Mouse (Mus musculus): ENCODE measurements at regions not wholly inside any gene's neighbourhood (a gene's known extent, or its start where the extent isn't known, plus 50 kb on each side); places are given as distances from the start of the nearest gene placed in this dataset.

- H3K27me3 ChIP-seq (ENCODE audit: control insufficient read depth, insufficient read depth, low read length): no peaks in the 10 kb centered on the region
- TF ChIP-seq POLR2A (IDR thresholded peaks at IDR 0.05; ENCODE audit: borderline replicate concordance, extremely low read depth, insufficient read depth, insufficient read length): no peak
- DNase-seq (ENCODE audit: low spot score) (peak; percentile 50), ATAC-seq (ENCODE audit: low FRiP score, low read depth) (peak; percentile 67)
- H3K4me2 ChIP-seq (replicated peaks; ENCODE audit: low read depth, low read length, severe bottlenecking): no peak overlapping the region
- 48% methylated on average over 6 of the region's 6 CpGs for WGBS
- H3K9ac ChIP-seq (ENCODE audit: low read depth, low read length, severe bottlenecking): no peak overlapping the region
- no peak overlapping the region for H3K4me3 ChIP-seq (replicated peaks; ENCODE audit: low read length)
- H3K27ac ChIP-seq (replicated peaks; ENCODE audit: low read depth, low read length): peak overlapping the region; percentile 35; the same call in 1 of the 2 replicates
- no peaks in the 10 kb centered on the region for H3K9me3 ChIP-seq (ENCODE audit: control insufficient read depth, low read length)
- H3K4me1 ChIP-seq (ENCODE audit: control insufficient read depth, insufficient read depth, low read length): peaks cover 3% of the 10 kb centered on the region; the same call in 1 of the 2 replicates
- H3K36me3 ChIP-seq (ENCODE audit: control insufficient read depth, insufficient read depth, low read length): no peaks in the 10 kb centered on the region
Measured at GRCm38 (mm10) chr8:8876469-8876868, 186.1 kb upstream of the Arglu1 start.

DNA sequence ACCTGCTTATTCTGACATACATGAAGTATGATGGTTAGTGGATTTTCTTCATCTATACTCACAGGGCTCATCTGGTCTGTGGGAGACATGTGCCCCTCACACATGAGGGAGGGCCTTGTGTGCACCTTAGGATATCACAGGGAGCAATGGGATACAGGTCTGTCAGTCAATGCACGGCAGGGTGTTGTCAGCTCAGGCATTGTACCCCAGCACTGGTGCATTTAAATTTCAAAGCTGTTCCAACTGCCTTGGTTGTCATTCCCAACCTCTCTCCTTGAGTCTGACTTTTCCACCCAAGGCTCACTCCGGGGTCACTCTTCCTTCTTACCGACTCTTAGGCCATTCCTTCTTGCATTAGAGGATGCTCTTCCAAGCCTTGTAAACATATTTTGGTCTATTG is 181.6 kb upstream of the Arglu1 start:
- H3K4me3 ChIP-seq (replicated peaks; ENCODE audit: low read length): no peak overlapping the region
- no peak for DNase-seq (ENCODE audit: low spot score)
- H3K27me3 ChIP-seq (ENCODE audit: control insufficient read depth, insufficient read depth, low read length): no peaks in the 10 kb centered on the region
- H3K9ac ChIP-seq (ENCODE audit: low read depth, low read length, severe bottlenecking): no peak overlapping the region
- H3K27ac ChIP-seq (replicated peaks; ENCODE audit: low read depth, low read length): no peak overlapping the region
- H3K4me2 ChIP-seq (replicated peaks; ENCODE audit: low read depth, low read length, severe bottlenecking): no peak overlapping the region
- TF ChIP-seq POLR2A (IDR thresholded peaks at IDR 0.05; ENCODE audit: borderline replicate concordance, extremely low read depth, insufficient read depth, insufficient read length): no peak
- H3K4me1 ChIP-seq (ENCODE audit: control insufficient read depth, insufficient read depth, low read length): peaks cover 10% of the 10 kb centered on the region
- no peak for ATAC-seq (ENCODE audit: low FRiP score, low read depth)
- no peaks in the 10 kb centered on the region for H3K9me3 ChIP-seq (ENCODE audit: control insufficient read depth, low read length)
- WGBS: 63% methylated on average over 3 of the region's 3 CpGs
- H3K36me3 ChIP-seq (ENCODE audit: control insufficient read depth, insufficient read depth, low read length): no peaks in the 10 kb centered on the region

GRCm38 (mm10) chr8:8871039-8871438 is 180.7 kb upstream of the Arglu1 start:
- ATAC-seq (ENCODE audit: low FRiP score, low read depth) (no peak), DNase-seq (ENCODE audit: low spot score) (no peak)
- no peaks in the 10 kb centered on the region for H3K27me3 ChIP-seq (ENCODE audit: control insufficient read depth, insufficient read depth, low read length)
- no peaks in the 10 kb centered on the region for H3K9me3 ChIP-seq (ENCODE audit: control insufficient read depth, low read length)
- no peak for TF ChIP-seq POLR2A (IDR thresholded peaks at IDR 0.05; ENCODE audit: borderline replicate concordance, extremely low read depth, insufficient read depth, insufficient read length)
- H3K4me3 ChIP-seq (replicated peaks; ENCODE audit: low read length): no peak overlapping the region
- WGBS: 49% methylated on average over 8 of the region's 8 CpGs
- H3K4me1 ChIP-seq (ENCODE audit: control insufficient read depth, insufficient read depth, low read length): peaks cover 8% of the 10 kb centered on the region; the same call in 1 of the 2 replicates
- H3K4me2 ChIP-seq (replicated peaks; ENCODE audit: low read depth, low read length, severe bottlenecking): no peak overlapping the region
- no peak overlapping the region for H3K9ac ChIP-seq (ENCODE audit: low read depth, low read length, severe bottlenecking)
- H3K27ac ChIP-seq (replicated peaks; ENCODE audit: low read depth, low read length): no peak overlapping the region
- H3K36me3 ChIP-seq (ENCODE audit: control insufficient read depth, insufficient read depth, low read length): no peaks in the 10 kb centered on the region

DNA sequence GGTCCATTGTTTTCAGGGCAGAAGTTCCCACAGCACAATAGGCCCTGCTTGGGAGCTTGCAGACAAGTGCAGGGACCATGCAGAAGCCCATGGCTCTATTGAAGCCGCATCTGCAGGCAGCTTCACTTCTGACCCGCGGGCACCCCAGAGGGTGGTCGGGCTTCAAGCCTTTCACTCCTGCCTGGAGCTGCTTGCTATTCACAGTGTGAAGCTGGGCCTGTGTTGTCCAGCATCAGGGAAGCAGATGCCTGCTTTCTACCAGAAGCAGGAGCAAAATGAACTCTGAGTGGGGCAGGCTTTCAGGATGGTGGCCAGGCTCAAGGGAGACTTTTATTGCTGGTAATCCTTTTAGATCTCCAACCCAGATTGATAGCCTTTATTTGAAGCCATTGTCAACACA is 180.2 kb upstream of the Arglu1 start:
- DNase-seq (ENCODE audit: low spot score) (no peak), ATAC-seq (ENCODE audit: low FRiP score, low read depth) (no peak)
- no peak for TF ChIP-seq POLR2A (IDR thresholded peaks at IDR 0.05; ENCODE audit: borderline replicate concordance, extremely low read depth, insufficient read depth, insufficient read length)
- Histone ChIP-seq H3K9me3 (ENCODE audit: control insufficient read depth, low read length) (no peaks in the 10 kb centered on the region), H3K27me3 (ENCODE audit: control insufficient read depth, insufficient read depth, low read length) (no peaks in the 10 kb centered on the region), H3K4me1 (ENCODE audit: control insufficient read depth, insufficient read depth, low read length) (peaks cover 8% of the 10 kb centered on the region; the same call in 1 of the 2 replicates), H3K9ac (ENCODE audit: low read depth, low read length, severe bottlenecking) (no peak overlapping the region), H3K4me3 (replicated peaks; ENCODE audit: low read length) (no peak overlapping the region), H3K36me3 (ENCODE audit: control insufficient read depth, insufficient read depth, low read length) (no peaks in the 10 kb centered on the region), H3K27ac (replicated peaks; ENCODE audit: low read depth, low read length) (no peak overlapping the region), H3K4me2 (replicated peaks; ENCODE audit: low read depth, low read length, severe bottlenecking) (no peak overlapping the region)
- 8% methylated on average over 4 of the region's 4 CpGs for WGBS

DNA sequence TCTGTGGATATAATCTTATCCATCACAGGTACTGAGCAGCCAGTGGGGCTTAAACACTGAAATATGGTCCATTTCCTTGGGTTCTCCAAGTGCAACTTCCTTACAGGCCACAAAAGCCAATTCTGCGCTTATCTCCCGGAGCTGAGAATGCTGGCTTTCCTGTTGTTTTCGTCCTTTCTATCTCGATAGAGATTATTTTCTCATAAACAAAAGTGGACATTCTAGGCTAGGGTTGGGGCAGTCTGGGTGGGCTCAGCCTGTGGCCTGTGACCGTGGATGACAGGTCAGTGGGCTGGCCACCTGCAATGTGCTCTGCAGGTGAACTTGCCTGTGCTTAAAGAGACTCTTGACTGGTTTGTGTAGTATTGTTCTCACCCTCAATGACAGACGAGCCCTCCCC is 179.0 kb upstream of the Arglu1 start:
- Histone ChIP-seq H3K4me2 (replicated peaks; ENCODE audit: low read depth, low read length, severe bottlenecking) (no peak overlapping the region), H3K9ac (ENCODE audit: low read depth, low read length, severe bottlenecking) (no peak overlapping the region), H3K27me3 (ENCODE audit: control insufficient read depth, insufficient read depth, low read length) (no peaks in the 10 kb centered on the region), H3K4me1 (ENCODE audit: control insufficient read depth, insufficient read depth, low read length) (peaks cover 8% of the 10 kb centered on the region; the same call in 1 of the 2 replicates), H3K27ac (replicated peaks; ENCODE audit: low read depth, low read length) (no peak overlapping the region), H3K9me3 (ENCODE audit: control insufficient read depth, low read length) (no peaks in the 10 kb centered on the region), H3K4me3 (replicated peaks; ENCODE audit: low read length) (no peak overlapping the region), H3K36me3 (ENCODE audit: control insufficient read depth, insufficient read depth, low read length) (no peaks in the 10 kb centered on the region)
- no peak for TF ChIP-seq POLR2A (IDR thresholded peaks at IDR 0.05; ENCODE audit: borderline replicate concordance, extremely low read depth, insufficient read depth, insufficient read length)
- 66% methylated on average over 6 of the region's 6 CpGs for WGBS
- DNase-seq (ENCODE audit: low spot score) (no peak), ATAC-seq (ENCODE audit: low FRiP score, low read depth) (no peak)

- no peak overlapping the region for H3K4me2 ChIP-seq (replicated peaks; ENCODE audit: low read depth, low read length, severe bottlenecking)
- no peaks in the 10 kb centered on the region for H3K36me3 ChIP-seq (ENCODE audit: control insufficient read depth, insufficient read depth, low read length)
- H3K9ac ChIP-seq (ENCODE audit: low read depth, low read length, severe bottlenecking): no peak overlapping the region
- no peaks in the 10 kb centered on the region for H3K27me3 ChIP-seq (ENCODE audit: control insufficient read depth, insufficient read depth, low read length)
- DNase-seq (ENCODE audit: low spot score) (no peak), ATAC-seq (ENCODE audit: low FRiP score, low read depth) (no peak)
- peaks cover 8% of the 10 kb centered on the region; the same call in 1 of the 2 replicates for H3K4me1 ChIP-seq (ENCODE audit: control insufficient read depth, insufficient read depth, low read length)
- no peak overlapping the region for H3K27ac ChIP-seq (replicated peaks; ENCODE audit: low read depth, low read length)
- H3K4me3 ChIP-seq (replicated peaks; ENCODE audit: low read length): no peak overlapping the region
- H3K9me3 ChIP-seq (ENCODE audit: control insufficient read depth, low read length): no peaks in the 10 kb centered on the region
- 69% methylated on average over 8 of the region's 8 CpGs for WGBS
- TF ChIP-seq POLR2A (IDR thresholded peaks at IDR 0.05; ENCODE audit: borderline replicate concordance, extremely low read depth, insufficient read depth, insufficient read length): no peak
Measured at GRCm38 (mm10) chr8:8867924-8868323, 177.6 kb upstream of the Arglu1 start.

All from limb, embryonic 14.5 days (tissue).